Mouse (Mus musculus) fat pad, adult 2 months (tissue): Measurements from ENCODE around the gene Tas2r122.
"Not testable (repeated sequence)": the region's sequence is repeated elsewhere in the genome, so short reads cannot be mapped to it uniquely, and the experiment has no call there.

Source experiments
- DNase-seq: peaks from one replicate; pipeline ENCODE4 v3.0.0-alpha.2; 2011; ENCODE audit warnings: low read depth, low spot score; ENCODE audit errors: extremely low read depth

Gene Tas2r122

DNA sequence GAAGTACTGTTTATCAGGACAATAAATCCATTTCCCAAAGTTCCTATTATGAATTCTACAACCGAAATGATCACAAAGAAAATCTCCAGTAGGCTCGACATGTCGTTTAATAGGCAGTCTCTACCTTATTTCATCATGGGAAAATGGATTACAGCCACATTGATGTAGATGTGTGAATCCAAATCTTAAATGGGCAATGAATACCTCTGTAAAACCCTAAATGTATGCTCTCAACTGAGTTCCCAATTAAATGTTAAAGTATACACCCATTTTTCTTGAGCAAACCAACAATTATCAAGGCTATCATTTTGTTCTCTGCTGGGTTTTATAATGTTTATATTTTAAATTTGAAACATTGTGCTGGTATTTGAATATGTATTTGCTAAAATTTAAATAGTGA, at the start of gene Tas2r122:
Tas2r122 (minus strand) TSS at position 101 of the 400 bp plus-strand sequence.
- DNase-seq, result no peak

DNA sequence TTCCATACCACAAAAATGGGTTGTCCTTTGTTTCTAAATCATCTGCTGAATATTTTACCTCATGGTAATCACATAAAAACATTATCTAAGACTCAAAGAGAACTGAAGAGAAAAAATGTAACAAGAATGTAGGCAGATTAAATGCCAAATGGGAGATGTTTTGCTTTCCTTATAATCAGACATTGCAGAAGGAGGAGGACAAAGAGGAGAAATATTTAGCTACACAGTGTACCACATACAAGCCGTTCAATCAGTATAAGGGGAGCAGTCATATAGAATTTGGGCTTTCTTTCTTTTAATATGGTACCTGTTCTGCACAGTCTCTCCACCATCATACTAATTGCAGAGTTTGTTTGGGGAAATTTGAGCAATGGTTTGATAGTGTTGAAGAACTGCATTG, 42.7 kb upstream of the Tas2r122 start, which contains the start of gene Tas2r124:
Tas2r124 (plus strand) TSS at position 301 of the 400 bp plus-strand sequence.
- no peak for DNase-seq

DNA sequence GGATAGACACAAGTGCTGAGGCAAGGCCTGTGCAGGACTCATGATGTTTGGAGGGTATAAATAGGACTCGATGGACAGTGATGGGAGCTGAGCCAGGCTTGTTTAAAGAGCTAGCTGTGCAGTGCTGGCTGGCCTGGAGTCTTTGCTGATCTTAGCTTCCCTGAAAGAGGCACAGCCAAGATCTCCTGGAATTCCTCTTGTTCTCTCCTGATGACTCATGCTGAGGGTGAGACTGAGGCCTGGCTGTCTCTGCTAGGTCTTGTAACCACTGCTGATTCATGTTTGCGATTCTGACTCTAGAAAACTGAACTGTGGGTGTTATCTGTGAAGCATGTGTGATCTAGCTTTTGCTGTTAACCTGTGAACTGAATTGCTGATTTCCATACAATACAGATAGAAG, 38.5 kb upstream of the Tas2r122 start:
- DNase-seq, result no peak

DNA sequence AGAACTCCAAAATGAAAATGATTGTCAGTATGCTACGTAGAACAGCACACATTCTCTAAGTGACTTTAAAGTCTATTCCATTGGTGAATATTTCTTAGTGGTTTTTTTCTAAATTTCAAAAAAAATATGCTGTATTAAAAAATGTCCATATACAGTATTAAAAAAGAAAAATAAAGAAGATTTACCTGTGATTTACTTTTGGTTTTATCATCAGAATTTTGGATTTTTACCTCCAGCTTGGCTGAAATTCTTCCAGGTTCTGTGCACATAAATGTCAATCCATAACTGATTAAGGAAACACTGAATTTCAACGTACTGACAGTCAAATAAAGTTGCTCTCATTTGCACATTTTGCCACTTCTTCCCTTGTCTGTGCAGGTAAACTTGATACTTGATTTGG, 26.2 kb upstream of the Tas2r122 start, which contains the start of gene Tas2r115:
Tas2r115 (minus strand) TSS at position 101 of the 400 bp plus-strand sequence.
- DNase-seq, result no peak

DNA sequence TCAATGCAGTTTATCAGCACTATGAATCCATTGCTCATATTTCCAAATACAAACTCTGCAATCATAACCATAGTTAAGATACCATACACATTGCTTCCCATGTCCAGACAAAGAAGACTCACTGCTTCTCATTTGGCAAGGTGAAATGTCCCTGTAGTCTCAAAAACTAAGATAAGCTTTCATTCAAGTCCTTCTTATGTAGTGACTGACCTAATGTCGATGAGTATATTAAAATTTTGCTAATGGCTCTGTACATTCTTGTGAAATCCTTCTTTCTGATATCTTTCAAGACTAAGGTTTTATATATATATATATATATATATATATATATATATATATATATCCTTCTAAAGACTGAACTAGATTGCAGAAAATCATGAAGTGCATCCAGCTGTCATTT, 10.8 kb downstream of the Tas2r122 start, which contains the start of gene Tas2r121:
Tas2r121 (minus strand) TSS at position 101 of the 400 bp plus-strand sequence.
- no peak for DNase-seq

DNA sequence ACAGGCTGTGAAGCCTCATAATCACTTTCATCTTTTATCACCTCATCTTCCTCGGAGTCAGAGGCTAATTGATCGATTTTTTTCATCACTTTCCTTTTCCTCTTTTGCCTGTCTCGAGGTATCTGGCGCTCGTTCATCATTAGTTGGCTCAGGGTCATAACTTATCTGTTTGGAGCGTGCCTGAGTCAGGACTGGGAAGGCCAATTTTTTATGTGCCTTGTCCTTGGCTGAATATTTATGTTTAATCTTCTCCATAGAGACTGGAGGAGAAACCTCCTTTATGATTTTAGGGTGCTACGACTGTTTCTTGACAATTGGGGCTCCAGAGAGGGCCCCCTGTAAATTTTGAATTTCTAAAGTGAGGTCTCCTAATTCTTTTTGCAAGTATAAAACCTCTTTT, 20.1 kb downstream of the Tas2r122 start:
- DNase-seq, result not testable (repeated sequence)
